Mouse (Mus musculus) c-Kit-negative CD71-positive TER-119-positive erythroid progenitor cells, embryonic 14.5 days (primary cell): Measurements from ENCODE around the gene Tnc.

Experiments
- DNase-seq: peaks from one replicate; pipeline ENCODE4 v3.0.0-alpha.2; 2013; ENCODE audit warnings: low read depth, low spot score

The Tnc gene

DNA sequence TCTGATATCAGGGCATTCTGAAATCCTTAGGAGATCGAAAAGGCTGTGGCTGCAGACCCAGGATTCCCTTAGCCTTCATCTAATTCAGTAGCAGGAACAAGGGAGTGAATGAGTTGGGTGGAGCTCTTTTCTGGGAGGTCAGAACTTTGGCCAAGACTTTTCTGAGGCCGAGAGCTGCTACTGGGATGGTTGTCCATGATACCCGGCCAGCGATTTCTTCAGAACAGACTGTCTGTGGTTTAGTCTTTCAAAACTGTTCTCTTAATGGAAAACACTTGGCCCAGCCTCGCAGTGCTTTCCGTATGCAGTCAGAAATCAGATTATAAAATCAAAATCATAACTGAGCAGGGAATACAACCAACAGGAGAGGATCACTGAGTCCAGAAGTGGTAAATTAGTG lies 21.2 kb downstream of the Tnc start:
- no peak for DNase-seq

DNA sequence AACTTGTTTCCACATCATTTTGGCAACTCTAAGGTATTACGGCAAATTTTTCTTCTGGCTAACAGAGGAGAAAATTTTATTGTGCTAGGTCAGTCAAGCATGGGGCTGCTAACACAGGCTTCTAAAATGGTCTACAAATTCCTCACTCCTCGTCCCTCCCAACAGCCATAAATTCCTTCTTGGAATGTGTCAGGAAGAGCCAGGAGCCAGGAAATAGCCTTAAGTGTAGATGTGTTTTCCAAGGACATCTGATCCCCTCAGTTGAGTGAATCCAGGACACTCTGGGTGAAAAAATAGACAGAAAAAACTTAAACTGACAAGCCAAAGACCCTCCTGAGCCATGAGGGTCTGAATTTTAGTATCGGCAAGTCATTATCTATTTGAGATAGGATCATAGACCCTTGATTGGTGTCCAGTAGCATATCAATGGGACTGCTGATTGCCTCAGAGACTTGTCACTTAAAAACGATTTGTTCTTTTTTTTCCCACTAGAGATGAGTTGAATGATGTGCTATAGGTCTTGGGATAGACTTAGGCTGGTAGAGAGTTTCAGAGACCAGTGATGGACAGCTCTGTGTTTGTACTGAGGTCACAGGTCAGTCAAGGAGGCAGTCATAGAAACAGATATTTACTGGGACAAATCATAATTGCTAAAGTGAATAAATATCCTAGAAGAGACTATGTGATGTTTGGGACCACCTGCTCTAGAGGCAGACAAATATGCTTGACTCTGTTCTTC lies 22.6 kb downstream of the Tnc start:
- DNase-seq = no peak

DNA sequence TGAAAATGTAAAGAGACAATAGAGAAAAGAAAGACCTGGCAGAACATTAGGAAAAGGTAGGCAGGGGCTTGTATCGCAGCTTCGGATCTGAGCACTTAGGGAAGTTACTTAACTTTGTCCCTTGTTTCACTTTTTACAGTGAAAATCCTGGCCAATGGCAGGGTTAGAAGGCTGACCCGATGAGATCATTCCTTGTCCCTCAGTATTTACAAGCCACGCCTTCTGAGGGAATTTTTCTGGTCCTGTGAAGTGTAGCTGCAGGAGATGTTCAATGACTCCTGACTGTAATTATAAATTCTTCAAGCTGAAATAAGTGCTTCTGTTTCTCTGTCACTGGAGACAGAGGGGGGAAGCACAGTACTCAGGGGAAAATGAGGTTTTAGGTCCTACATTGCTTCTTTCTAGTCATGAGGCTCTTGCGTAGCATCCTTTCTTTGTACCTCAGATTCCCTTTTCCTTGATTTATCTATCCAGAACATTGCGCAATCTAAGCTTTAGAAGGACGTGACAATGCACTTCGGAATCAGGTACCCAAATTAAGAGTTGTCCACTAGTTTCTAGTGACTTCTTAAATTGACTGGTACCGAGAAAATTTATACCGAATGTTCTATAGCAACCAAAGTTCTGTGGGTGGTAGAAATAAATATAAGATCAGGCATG lies 25.8 kb downstream of the Tnc start:
- no peak for DNase-seq

DNA sequence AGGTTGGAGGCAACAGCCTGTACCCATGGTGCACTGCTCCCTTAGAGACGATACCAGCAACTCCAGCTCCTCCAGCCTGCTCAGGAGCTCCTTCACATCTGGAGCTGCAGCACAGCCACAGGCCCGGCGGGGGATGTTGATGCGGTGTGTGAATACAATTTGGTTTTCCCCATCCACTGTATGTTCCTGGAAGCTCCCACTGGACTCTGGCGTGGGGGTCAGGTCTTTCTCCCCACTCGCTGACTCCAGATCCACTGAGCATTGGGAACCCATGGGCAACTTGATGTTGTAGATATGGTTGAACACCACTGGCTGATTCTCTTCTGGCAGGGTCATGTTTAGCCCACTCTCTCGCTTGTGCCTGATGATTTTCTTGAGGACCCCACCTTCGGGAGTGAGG lies 26.7 kb downstream of the Tnc start:
- DNase-seq = no peak

DNA sequence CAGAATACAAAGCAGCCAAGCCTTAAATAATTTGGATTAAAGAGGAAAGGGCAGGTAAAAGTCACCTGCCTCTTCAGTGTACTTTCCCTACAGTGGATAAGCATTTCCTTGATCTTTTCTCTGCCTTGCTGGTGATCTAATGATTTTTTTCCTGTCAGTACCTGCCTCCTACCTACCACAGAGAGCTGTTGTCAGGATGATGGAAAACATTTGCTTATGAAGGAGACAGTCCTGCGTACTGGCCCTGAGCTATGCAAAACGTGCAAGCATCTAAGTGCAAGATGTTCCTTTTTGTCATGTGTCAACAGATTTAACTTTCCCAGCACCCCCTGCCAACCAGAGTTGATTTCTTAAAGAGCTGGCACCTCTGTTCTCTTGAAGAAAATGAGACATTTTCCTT lies 35.5 kb downstream of the Tnc start:
- no peak for DNase-seq

DNA sequence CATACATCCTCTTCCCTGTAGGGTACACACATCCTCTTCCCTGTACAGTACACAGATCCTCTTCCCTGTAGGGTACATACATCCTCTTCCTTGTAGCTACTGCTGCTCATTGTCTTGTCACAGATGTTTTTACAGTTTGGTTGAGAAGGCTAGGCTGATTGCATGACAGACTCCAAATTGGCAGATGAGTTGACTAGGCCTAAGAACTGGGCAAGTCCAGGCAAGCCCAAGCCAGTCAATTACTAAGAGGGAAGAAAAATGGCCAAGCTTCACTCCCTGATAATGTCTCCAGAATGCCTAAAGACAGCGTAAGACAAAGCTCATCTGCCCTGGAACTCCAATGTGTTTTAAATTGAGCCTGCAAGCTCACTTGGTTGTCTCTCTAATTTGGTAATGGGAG lies 36.9 kb downstream of the Tnc start:
- no peak for DNase-seq

DNA sequence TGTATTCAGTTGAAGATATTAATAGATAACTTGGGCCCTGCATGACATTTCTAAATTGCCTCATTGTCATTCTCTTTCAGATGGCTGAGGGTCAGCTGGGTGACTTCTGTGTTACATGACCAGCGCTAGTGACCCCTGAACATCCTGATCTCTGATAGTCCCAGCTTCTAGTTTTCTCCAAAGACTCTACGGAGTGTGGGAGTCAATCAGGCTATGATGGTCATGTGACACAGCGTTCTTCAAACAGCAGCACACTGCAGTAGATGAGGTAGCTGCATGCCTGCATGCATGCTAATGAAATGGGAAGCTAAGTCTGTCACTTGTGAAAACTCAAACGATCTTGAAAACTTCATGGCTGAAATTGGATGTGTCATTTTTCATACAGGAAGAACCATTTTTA lies 41.6 kb downstream of the Tnc start:
- no peak for DNase-seq

DNA sequence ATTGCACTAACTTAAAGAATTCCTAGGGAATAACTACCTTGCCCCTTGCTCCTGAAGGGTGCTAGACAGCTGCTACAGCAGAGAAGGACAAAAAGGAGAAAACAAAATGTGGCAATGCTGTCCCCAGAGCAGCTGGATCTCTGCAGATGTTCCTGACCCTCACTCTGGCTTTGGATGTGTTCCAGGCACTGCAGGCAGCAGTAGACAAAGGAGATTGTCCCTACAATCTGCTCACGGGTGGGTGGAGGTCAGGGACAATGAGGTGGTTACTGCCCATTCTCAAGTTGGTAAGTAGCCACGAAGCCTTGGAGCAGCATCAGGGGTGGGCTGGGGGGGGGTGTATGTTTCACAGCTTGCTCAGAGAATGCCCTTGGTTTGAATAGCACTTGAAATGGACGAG lies 43.1 kb downstream of the Tnc start:
- no peak for DNase-seq

DNA sequence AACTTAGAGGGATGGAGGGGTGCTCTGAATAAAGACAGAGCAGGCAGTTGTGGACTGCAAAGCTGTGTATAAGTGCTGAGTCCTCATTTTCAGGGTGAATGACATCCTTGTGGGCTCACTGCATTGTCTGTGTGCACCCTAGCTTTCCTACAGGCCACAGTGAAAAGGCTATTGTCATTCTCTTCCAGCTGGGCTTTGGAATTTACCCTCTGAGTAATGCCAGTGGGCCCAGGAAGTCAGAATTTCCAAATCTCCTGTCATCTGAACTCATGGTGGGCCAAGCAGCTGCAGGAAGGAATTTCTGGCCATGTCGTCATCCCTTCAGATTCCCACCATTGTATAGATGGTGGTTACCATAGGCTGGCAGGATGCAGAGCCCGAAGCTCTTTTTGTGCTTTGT lies 44.6 kb downstream of the Tnc start:
- no peak for DNase-seq

DNA sequence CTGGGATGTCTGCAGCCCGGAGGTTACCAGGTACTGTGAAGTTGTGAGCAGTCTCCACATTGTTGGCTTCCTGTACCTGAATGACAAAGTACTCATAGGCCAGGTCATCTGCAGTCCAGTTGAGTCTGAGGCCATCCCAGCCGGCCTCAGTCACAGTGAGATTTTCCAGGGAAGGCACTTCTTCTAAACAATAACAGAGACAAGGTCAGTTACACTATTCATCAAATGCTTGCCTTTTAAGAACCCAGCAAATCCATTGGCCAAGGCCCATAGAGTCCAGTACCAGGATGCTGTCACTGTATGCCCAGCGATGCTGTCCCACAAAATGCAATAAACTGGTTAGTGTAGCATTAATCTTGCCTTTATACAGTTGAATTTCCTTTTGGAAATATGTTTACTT lies 46.0 kb downstream of the Tnc start:
- DNase-seq = no peak

DNA sequence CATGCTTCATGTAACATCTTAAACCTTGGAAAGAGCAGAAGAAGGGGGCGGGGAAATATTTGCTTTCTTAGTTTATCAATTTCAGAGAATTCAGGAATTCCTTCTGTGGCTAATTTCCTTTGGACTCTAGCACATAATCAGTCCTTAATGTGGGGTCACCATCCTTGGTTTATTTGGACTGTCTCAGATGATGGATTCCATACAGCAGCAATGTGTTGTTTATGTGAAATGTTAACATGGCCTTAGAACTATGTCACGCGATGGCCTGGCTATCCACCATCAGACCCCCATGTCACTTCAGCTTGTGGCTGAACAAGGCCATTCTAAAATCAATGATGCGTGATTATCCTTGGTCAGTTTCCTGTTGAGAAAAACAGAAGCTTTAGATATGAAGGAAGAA lies 46.5 kb downstream of the Tnc start:
- DNase-seq = no peak

DNA sequence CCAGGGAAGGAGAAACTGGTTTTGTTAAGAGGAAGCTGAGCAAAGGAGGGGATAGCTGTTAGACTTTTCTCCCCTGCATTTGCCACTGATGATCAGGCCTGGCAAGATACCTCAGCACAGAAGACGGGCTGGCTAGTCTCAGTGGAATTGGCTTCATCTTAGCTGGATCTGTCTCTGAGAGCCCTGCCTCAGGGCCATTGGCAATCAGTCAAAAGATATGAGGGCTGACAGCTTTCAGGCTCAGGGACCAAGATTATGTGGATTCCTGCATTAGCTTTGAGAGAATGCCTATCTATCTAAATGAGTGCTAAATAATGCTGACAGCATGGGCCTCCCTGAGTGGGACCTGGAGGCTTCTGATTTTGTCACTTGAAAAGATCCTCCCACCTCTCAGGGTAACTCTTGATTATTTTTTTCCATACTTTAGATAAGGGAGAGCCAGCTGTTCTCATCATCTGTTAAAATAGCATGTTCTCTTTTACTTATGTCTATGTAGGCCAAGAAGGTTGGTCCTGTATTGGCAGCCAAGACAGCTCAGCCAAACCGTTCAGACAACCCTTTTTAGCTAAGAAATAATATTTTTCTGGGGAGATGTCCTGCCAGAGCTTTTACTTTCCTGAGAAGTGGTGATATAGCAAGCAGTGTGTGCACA lies 53.2 kb downstream of the Tnc start:
- DNase-seq = no peak

DNA sequence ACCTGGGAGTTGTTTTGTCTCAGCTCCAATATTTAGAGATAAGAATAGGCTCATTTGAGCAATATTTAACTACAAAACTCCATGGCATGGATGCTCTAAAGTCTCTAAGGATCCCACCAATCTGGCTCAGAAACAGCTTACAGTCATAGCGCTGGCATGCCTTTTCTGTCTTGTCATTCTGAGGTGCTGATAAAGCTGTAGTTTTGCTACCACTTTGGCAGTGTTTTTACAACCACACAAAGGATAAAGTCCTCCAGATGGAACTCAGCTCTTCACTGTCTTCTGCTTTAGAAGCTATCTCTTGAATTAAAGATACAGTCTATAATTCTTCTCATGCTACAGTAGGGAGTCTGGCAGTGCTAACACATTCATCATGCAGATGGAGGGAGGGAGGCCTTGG lies 56.6 kb downstream of the Tnc start:
- DNase-seq = no peak

DNA sequence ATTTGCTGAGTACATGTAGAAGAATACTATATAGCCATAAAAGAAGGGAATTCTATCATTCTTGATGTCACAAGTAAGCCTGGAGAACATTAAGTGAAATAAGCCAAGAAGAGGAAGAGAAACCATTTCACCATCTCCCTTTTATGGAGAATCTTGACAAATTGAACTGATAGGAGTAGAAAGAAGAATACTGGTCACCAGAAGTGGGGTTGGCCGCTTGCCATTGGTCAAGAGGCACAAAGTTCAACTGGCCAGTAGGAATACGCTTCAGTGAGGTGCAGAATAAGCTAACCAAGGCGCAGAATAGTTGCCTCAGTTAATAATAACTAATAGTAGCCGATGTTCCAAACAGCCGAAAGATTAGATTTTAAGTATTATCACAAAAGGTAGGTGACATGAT lies 58.7 kb downstream of the Tnc start:
- DNase-seq = no peak

DNA sequence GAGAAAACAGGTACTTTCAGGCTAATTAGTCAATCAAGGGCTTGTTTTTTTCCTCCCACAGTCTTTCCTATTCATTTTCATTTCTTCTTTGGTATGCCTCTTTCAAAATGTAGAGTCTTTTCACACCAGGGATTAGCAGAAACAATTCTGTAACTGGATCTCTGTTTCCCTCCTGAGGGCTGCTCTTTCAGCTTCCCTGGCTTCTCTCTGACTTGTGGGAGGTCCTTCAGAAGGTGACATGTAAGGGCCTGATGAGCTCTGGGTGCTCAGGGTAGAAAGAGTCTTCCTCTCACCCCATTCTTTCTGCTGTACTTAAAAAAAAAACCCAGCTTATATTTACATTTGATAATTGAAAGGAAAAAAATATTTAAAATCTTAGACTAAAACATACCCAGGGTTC lies 60.2 kb downstream of the Tnc start:
- DNase-seq = no peak

DNA sequence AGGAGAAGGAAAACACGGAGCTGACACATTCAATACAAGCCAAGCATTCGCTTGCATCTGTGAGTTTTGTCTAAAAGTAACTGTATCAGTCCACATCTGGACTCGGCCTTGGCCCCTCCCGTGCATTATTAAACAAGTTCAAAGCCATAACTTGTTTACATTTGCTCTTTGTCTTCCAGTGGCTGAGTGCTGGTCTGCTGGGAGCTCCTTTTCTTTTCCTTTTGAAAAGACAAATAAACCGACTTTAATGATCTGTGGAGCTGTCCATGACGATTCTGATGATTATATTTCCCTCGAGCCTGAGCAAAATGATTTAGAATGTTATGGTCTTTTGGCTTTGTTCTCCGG lies 63.7 kb downstream of the Tnc start:
- DNase-seq = no peak

DNA sequence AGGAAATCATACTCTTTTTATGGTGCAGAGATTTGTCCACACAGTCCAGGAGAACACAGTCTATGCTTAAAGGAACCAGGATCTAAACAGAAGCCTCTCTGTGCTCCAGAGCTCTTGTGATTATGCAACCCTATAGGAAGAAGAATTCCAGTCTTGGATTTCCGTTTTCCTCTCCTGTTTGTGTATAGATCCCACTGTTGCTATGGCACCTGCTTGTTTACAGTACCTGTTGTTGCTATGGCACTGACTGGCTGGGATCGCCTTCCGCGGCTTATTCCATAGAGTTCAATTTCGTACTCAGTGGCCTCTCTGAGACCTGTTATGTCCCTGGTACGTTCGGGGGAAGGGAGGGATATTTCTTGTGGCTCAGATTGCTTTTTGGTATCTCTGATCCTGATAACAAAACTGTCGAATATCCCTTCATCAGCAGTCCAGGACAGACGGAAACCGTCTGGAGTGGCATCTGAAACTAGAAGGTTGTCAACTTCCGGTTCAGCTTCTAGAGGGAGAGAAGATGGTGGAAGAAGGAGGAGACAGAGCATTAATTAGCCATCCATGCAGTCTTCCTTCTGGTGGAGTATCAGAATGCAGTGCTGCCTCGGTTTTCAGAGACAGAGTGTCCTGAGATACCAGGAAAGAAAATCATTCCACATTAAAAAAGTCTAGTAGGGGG lies 64.3 kb downstream of the Tnc start:
- no peak for DNase-seq

DNA sequence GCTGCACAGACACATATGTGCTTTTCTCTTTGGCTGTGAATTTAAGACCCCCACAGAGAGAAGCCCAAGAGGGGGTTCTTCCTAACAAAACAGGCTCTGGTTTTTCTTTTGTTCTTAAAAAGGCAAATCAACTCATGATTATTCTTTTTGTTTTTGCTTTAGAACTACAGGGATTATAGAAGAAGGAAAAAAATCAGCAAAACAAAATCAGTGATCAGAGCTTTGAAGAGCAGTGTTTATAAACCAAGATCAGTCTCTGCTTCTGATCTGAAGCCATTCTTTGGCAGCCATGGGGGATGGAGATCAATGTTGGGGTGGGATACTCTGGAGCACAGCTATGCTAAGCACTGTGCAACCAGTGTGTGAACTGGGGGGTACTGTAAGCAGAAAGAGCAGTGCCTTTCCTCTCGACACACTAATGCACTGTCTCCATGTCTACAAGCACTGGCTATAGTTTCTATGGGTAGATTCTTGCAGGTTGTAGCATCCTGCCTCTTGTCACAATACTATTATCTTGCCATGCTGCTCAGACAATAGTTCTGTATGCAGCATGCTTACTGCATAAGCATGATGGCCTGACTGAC lies 66.5 kb downstream of the Tnc start:
- DNase-seq = no peak

DNA sequence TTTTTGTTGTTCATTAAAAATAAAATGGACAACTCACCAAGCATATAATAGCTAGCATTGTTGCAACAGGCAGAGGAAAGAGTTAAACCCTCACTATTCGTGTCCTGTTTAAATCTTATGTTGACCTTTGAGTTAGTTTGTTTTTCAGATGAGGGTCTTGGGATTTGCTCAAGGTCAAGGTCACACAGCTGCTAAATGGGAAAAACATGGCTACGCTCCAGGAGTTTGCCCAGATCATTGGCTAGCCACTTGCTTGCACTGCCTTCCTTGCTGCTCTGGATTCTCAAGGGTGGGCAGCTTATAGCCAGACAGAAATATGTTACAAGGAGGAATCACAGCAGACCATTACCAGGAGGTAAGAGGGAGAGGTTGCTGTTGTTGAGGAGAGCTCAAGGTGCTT lies 67.2 kb downstream of the Tnc start:
- no peak for DNase-seq

DNA sequence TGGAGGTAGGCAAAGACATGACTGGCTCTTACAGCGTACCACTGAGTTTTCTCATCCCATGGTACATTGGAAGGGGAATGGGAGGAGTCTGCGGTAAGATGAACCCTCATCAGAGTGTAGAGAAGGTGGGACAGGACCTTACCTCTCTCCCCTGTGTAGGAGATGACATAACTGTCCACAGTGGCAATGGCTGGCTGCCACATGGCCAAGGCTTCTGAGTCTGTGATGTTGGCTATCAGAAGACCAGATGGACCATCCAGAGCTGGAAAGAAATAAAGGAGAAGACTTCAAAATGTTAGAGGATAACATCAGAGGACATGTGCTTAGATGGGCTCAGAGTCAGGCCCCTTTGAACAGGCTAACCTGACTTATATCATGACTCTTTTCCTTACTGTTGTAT lies 74.3 kb downstream of the Tnc start:
- no peak for DNase-seq

DNA sequence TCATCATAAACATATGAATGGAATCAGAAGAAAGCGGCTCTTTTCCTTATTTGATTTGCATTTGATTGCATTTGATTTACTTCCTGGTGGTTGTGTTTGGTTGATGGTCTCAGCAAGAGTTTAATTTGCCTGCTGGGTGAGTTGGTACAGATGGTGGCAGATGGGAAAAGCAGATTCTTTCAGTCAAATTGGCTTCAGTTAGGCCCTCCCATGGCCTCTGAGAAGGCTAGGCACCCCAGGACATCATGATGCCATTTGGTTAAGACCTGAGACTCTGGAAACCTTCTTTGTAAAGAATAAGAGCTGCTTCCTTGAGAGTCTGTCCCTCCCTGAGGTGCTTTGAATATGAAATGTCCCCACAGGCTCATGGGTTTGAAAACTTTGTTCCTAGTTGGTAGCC lies 75.1 kb downstream of the Tnc start:
- DNase-seq = no peak

DNA sequence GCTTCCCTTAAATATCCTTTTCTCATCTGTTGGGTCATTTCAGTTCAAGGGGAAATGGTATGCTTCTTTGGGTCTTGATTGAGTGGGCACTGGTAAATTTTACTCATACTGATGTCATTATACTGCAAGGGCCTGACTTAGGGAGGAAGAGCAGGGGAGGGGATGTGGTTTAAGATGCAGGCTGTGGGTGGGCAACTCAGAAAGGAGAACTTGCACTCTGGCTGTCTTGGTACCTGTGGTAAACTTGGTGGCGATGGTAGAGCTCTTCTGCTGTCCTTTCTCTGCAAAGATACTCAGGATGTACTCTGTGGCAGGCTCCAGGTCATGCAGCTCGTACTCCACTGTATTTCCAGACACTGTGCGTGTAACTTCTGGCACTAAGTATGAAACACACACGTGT lies 75.9 kb downstream of the Tnc start:
- DNase-seq = no peak
